Mouse (Mus musculus): Measurements from ENCODE around the gene Trim45. TPM values are rescaled to one million over a fixed set of nuclear protein-coding genes. Genes with fewer than 3 reads are reported as not detected.

The Trim45 gene
- total RNA-seq, 2 experiments from 2014 or later: 7.9 to 9.1 TPM

GRCm38 (mm10) chr3:100925176-100925575, 3.2 kb downstream of the Trim45 start:
- no peak for DNase-seq (ENCODE audit: extremely low spot score in 1 of 2, low spot score in 1 of 2)

GRCm38 (mm10) chr3:100931332-100932076, 9.5 kb downstream of the Trim45 start:
- no peak for DNase-seq (ENCODE audit: extremely low spot score in 1 of 2, low spot score in 1 of 2)

- DNase-seq (ENCODE audit: extremely low spot score in 1 of 2, low spot score in 1 of 2): peak in 1 of 2 experiments; percentile 30
These were observed 10.3 kb downstream of the Trim45 start for GRCm38 (mm10) chr3:100932077-100932944.

- no peak for DNase-seq (ENCODE audit: extremely low spot score in 1 of 2, low spot score in 1 of 2)
These were observed 13.5 kb downstream of the Trim45 start for GRCm38 (mm10) chr3:100935521-100935920.

- no peak for DNase-seq (ENCODE audit: extremely low spot score in 1 of 2, low spot score in 1 of 2)
These were observed 14.2 kb downstream of the Trim45 start for GRCm38 (mm10) chr3:100936201-100936600.

- no peak for DNase-seq (ENCODE audit: extremely low spot score in 1 of 2, low spot score in 1 of 2)
These were observed 16.2 kb downstream of the Trim45 start for GRCm38 (mm10) chr3:100938211-100938610.

GRCm38 (mm10) chr3:100940496-100941037, 18.6 kb downstream of the Trim45 start:
- no peak for DNase-seq (ENCODE audit: extremely low spot score in 1 of 2, low spot score in 1 of 2)

GRCm38 (mm10) chr3:100947286-100947685, 25.3 kb downstream of the Trim45 start:
- DNase-seq (ENCODE audit: extremely low spot score in 1 of 2, low spot score in 1 of 2): no peak

GRCm38 (mm10) chr3:100951531-100951930, 29.5 kb downstream of the Trim45 start:
- no peak for DNase-seq (ENCODE audit: extremely low spot score in 1 of 2, low spot score in 1 of 2)

- DNase-seq (ENCODE audit: extremely low spot score in 1 of 2, low spot score in 1 of 2): no peak
These were observed 32.6 kb downstream of the Trim45 start for GRCm38 (mm10) chr3:100954616-100955015.

GRCm38 (mm10) chr3:100961007-100961406, 39.0 kb downstream of the Trim45 start:
- no peak for DNase-seq (ENCODE audit: extremely low spot score in 1 of 2, low spot score in 1 of 2)

GRCm38 (mm10) chr3:100961501-100961900, 39.5 kb downstream of the Trim45 start:
- no peak for DNase-seq (ENCODE audit: extremely low spot score in 1 of 2, low spot score in 1 of 2)

- DNase-seq (ENCODE audit: extremely low spot score in 1 of 2, low spot score in 1 of 2): peak; percentile 22 to 73
These were observed 42.0 kb downstream of the Trim45 start for GRCm38 (mm10) chr3:100963849-100964542.

GRCm38 (mm10) chr3:100969176-100969917, 47.3 kb downstream of the Trim45 start, which contains the start of gene Ttf2:
Gene Ttf2, minus strand, starts transcription at chr3:100969663.
- DNase-seq (ENCODE audit: extremely low spot score in 1 of 2, low spot score in 1 of 2): peak; percentile 72 to 85

- no peak for DNase-seq (ENCODE audit: extremely low spot score in 1 of 2, low spot score in 1 of 2)
These were observed 51.9 kb downstream of the Trim45 start for GRCm38 (mm10) chr3:100973906-100974305.

- DNase-seq (ENCODE audit: extremely low spot score in 1 of 2, low spot score in 1 of 2): no peak
These were observed 57.3 kb downstream of the Trim45 start for GRCm38 (mm10) chr3:100979290-100979689.
